Mouse (Mus musculus): ENCODE measurements around the gene Actr3b.

Gene Actr3b

GRCm38 (mm10) chr5:25886708-25887107, 126.9 kb downstream of the Actr3b start:
- no peak for DNase-seq (ENCODE audit: low spot score in 2 of 2)

DNA sequence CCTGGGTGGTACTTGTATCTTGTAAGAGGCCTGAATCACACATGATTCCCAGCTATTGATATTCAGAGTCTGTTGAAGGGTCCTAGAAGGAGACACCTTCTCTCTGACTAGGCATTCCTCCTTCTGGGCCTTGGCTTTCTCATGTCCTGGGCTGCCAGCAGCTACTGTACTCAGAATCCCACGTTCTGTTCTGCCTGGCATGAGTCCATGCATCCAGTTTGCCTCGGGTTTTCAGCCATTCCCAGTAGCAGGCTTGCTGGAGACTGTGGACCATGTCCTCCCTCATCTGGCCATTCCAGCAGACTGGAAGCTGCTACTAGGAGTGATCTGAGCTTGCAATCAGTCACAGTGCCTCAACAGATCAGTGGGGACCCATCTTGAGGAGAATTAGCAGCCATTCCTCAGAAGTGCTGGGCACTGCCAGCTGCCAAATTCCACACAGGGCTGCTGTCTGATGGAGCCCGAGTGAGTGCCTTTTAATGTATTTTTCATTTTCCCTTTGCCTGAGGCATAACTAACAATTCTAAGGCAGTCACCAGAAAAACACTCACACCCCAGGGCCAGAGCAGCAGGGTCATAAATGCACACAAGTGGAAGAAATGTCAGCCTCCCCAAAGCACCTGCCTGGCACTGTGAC, 130.1 kb downstream of the Actr3b start:
- no peak for DNase-seq (ENCODE audit: low spot score in 2 of 2)

- no peak for DNase-seq (ENCODE audit: low spot score in 2 of 2)
These were observed 131.5 kb downstream of the Actr3b start for GRCm38 (mm10) chr5:25891321-25891720.
